Mouse (Mus musculus): ENCODE data around the gene Nfkbiz. TPM values are rescaled to one million over a fixed set of nuclear protein-coding genes. Genes with fewer than 3 reads are reported as not detected.

Nfkbiz gene
- total RNA-seq, 2 experiments from 2014 or later = 2.4 TPM

DNA sequence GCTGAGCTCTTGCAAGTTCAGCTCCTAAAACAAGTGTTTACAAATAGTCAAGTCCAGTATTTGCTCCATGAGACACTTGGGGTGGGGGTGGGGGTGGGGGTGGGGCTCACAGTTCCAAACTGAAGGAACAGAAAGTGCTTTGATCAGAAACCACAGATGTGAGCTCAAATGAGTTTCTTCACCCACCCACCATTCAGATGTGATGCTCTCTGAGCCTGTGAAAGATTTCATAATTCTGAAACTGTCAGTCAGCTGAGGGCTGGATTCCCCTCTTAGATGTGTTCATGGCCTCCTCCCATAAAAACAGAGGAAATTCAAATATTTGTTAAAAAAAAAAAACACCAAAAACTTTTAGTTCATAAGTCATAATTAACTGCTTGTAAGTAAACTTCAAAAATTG lies 2.9 kb downstream of the Nfkbiz start:
- DNase-seq = no peak
- intact Hi-C loops (cut with DNase I) = no loop called here

DNA sequence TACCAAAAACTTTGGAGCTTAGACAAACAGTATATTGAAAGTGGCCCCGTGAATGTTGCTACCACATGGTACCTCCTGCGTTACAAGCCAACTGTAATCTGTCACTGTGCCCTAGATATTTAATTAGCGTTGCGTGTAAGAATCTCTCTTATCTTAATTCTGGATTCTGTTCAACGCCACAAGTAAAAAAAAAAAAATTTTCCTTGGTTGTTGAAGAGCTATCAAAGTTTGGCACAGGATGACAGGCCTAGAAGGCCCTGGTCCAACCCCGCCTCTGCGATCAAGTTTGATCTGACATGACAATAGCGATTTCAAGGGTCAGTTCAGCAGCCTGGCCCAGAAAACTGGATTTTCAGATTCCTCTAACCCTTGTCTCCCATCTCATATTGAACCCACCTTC lies 6.1 kb downstream of the Nfkbiz start:
- no peak for DNase-seq
- intact Hi-C loops (cut with DNase I) = no loop called here

- no peak for DNase-seq
- intact Hi-C loops (cut with DNase I) = no loop called here
Measured at GRCm38 (mm10) chr16:55832040-55832439, 6.7 kb downstream of the Nfkbiz start.

GRCm38 (mm10) chr16:55831451-55831850 lies 7.2 kb downstream of the Nfkbiz start:
- no peak for DNase-seq
- intact Hi-C loops (cut with DNase I) = no loop called here

- no peak for DNase-seq
- intact Hi-C loops (cut with DNase I) = loop anchor here (5.0 kb wide), 1 partner anchor 149 kb away; the partner anchor contains the start of gene Zbtb11
Measured at GRCm38 (mm10) chr16:55823398-55824155, 15.1 kb downstream of the Nfkbiz start.

GRCm38 (mm10) chr16:55822741-55823397 lies 15.8 kb downstream of the Nfkbiz start:
- no peak for DNase-seq
- intact Hi-C loops (cut with DNase I) = loop anchor here (5.0 kb wide), 1 partner anchor 149 kb away; the partner anchor contains the start of gene Zbtb11

GRCm38 (mm10) chr16:55821997-55822740 lies 16.5 kb downstream of the Nfkbiz start:
- peak; percentile 93 to 95 for DNase-seq
- intact Hi-C loops (cut with DNase I) = loop anchor here (1.0 to 5.0 kb wide), 2 partner anchors 16 to 150 kb away; partner anchors contain the start of genes Nfkbiz and Zbtb11

DNA sequence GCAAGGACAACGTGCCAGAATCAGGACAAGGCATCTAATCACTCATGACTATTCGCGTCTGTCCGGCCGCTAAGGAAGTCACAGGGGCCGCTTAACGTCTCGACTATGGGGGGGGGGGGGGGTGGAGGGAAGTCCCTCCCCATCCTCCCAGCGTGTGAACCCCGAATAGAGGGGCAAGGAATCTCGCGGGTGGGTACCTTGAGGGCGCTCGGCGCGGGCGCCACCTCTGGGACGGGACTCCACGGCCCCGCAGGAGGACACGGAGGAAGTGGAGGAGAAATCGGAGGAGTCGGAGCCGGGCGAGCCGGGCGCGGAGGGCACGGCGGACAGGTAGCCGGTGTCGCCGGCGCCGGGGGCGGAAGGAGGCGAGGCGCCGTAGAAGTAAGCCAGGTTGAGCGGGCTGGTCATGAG lies 17.1 kb downstream of the Nfkbiz start:
- DNase-seq = peak in 1 of 2 experiments; percentile 49

DNA sequence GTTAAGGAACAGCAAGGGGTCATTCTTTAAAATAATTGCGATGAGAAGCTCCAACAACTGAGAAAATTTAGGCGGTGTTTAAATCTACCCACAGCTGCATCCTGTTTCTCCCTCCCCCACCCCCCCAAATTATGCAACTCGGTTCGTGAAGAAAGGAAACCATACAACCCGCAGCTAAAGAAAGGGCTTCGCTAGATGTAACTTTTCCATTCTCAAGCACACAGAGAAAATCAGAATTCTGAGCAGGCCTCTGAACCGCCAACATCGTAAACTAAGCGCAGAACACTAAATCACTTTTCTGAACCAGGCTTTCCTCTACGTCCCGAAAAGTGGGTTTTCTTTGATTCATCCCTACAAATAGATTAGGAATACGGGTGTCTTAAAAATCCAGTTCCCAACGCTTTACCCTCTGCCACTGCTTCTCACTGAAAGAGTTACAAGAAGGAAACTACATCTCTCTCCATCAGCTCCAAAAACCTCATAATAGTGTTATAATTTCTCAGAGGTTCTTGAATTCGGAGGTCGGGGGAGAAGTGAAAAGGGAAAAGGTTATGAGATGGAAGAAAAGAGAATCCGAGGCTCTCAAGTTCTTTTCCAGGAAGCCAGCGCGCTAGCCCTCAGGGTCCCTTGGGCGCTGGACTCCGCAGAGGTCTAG lies 17.7 kb downstream of the Nfkbiz start:
- no peak for DNase-seq
- intact Hi-C loops (cut with DNase I) = loop anchor here (1.0 to 5.0 kb wide), 2 partner anchors 17 to 151 kb away; partner anchors contain the start of genes Nfkbiz and Zbtb11

More for the DNA sequence above, 17.1 kb downstream of the Nfkbiz start:
- intact Hi-C loops (cut with DNase I) = loop anchor here (1.0 to 5.0 kb wide), 2 partner anchors 17 to 151 kb away; partner anchors contain the start of genes Nfkbiz and Zbtb11

- DNase-seq = peak; percentile 31 to 41
- intact Hi-C loops (cut with DNase I) = loop anchor here (5.0 kb wide), 1 partner anchor 152 kb away; the partner anchor contains the start of gene Zbtb11
Measured at GRCm38 (mm10) chr16:55820161-55820915, 18.4 kb downstream of the Nfkbiz start.

GRCm38 (mm10) chr16:55819186-55819861 lies 19.4 kb downstream of the Nfkbiz start:
- intact Hi-C loops (cut with DNase I) = no loop called here
- peak; percentile 70 to 72 for DNase-seq

DNA sequence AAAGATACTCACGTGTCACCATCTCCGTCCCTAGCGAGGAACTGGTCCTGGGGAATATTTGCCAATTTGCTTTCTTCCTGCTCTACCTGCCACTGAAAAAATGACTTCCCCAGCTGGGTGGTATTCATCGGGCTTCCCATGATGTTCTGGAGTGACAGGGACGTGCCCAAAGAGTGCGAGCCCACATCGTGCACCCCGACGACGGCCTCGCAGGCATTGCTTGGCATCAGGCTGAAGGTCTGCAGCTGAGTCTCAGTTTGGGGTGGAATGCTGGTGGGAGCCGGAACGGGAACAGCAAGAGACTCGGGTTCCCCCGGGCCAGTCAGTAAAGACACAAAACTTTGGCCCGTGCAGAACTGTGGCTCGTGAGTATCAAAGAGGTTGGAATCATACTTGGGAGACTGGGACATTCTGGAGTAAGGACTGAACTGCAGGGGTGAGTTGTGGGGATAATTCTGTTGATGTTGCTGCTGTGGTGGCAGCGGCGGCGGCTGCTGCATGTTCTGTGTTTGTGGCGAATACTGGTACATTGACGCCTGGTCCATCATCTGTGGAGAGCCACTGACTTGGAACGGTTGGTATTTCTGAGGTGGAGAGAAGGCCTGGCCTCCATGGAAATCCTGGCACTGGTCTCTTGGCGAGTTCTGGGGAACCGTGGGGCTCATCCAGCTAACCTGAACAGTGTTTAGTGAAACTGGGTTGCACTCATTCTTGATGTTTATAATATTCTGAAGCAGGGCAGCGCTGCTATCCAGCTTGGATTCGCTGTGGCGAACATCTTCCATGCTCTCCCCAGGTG lies 20.8 kb downstream of the Nfkbiz start:
- intact Hi-C loops (cut with DNase I) = no loop called here
- no peak for DNase-seq

- intact Hi-C loops (cut with DNase I) = no loop called here
Measured at GRCm38 (mm10) chr16:55816202-55816941, 22.3 kb downstream of the Nfkbiz start.

GRCm38 (mm10) chr16:55815466-55815865 lies 23.2 kb downstream of the Nfkbiz start:
- intact Hi-C loops (cut with DNase I) = no loop called here
- no peak for DNase-seq

More at GRCm38 (mm10) chr16:55816202-55816941, 22.3 kb downstream of the Nfkbiz start:
- DNase-seq = no peak

- intact Hi-C loops (cut with DNase I) = no loop called here
- no peak for DNase-seq
Measured at GRCm38 (mm10) chr16:55814686-55815085, 24.0 kb downstream of the Nfkbiz start.

DNA sequence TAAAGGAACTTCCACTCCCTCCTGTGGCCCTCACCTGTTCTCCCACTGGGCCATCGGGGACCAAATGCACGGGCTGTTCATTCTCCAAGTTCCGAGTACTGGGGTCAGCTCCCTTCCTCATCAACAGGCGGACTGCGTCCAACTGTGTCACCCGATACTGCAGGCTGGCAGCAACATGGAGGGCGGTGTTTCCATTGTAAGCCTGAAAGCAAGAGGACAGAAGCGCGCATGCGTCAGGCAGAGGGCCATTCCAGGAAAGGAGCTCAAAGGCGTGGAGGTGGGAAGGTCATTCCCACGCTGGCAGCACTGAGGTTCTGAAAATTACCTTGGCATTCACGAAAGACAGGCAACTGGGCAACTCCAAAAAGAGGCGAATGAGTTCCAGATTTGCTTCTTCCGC lies 24.8 kb downstream of the Nfkbiz start:
- no peak for DNase-seq
- intact Hi-C loops (cut with DNase I) = no loop called here

- no peak for DNase-seq
- intact Hi-C loops (cut with DNase I) = no loop called here
Measured at GRCm38 (mm10) chr16:55811792-55812191, 26.9 kb downstream of the Nfkbiz start.
